Mouse (Mus musculus) hindbrain, embryonic 14.5 days (tissue): ENCODE data around the gene Cfap57. TPM values are rescaled to one million over a fixed set of nuclear protein-coding genes. Genes with fewer than 3 reads are reported as not detected.

Experiments
- ATAC-seq: fragments of 200-750 bp; cut with Nextera tagmentation; 2 replicates; pipeline ENCODE4 v1.8.0; 2017; ENCODE audit warnings: moderate number of reproducible peaks, mild to moderate bottlenecking, moderate TSS enrichment, moderate library complexity; ENCODE audit not compliant: low FRiP score
- DNase-seq: peaks from one replicate; pipeline ENCODE4 v3.0.0-alpha.2; 2015; ENCODE audit warnings: low spot score
- H3K27ac ChIP-seq: fragments of 300-500 bp; sonication (generic); 2 replicates; pipeline ENCODE4 v1.5.1; 2014; ENCODE audit warnings: mild to moderate bottlenecking, moderate library complexity
- H3K27me3 ChIP-seq: fragments of 300-500 bp; sonication (generic); 2 replicates; pipeline ENCODE4 v1.6.1; 2014; ENCODE audit warnings: mild to moderate bottlenecking, low read length, mixed read lengths; ENCODE audit not compliant: control insufficient read depth, insufficient read depth
- H3K36me3 ChIP-seq: fragments of 300-500 bp; sonication (generic); replicated peaks from 2 replicates; pipeline ENCODE4 v1.6.1; 2014; ENCODE audit not compliant: control insufficient read depth, insufficient read depth
- H3K4me1 ChIP-seq: fragments of 300-500 bp; sonication (generic); replicated peaks from 2 replicates; pipeline ENCODE4 v1.6.1; 2014; ENCODE audit warnings: antibody characterized with exemption, low read length, mixed read lengths; ENCODE audit not compliant: control insufficient read depth, insufficient read depth
- H3K4me2 ChIP-seq: fragments of 300-500 bp; sonication (generic); replicated peaks from 2 replicates; pipeline ENCODE4 v1.6.1; 2014; ENCODE audit warnings: mild to moderate bottlenecking, moderate library complexity
- H3K4me3 ChIP-seq: fragments of 300-500 bp; sonication (generic); replicated peaks from 2 replicates; pipeline ENCODE4 v1.5.1; 2014; ENCODE audit warnings: mild to moderate bottlenecking, low read length
- H3K9ac ChIP-seq: fragments of 300-500 bp; sonication (generic); 2 replicates; pipeline ENCODE4 v1.6.1; 2014
- H3K9me3 ChIP-seq: fragments of 300-500 bp; sonication (generic); 2 replicates; pipeline ENCODE4 v1.6.1; 2016; ENCODE audit warnings: low read length; ENCODE audit not compliant: control insufficient read depth
- WGBS: fragments of 180-500 bp; shearing (Covaris S2); extraction: QIAGEN DNeasy Blood & Tissue Kit; methylation state at CpG from one replicate; pipeline ENCODE4 v1.1.7; 2014; 5-methylcytosine and 5-hydroxymethylcytosine counted together
- polyA plus RNA-seq: library from polyadenylated mRNA; unstranded; fragments of >200 nt; fragmentation: Nextera tagmentation; extraction: Ambion mirVana; gene quantifications from 2 replicates; pipeline ENCODE4 v1.2.1, GENCODE M21; 2014

The Cfap57 gene
- polyA plus RNA-seq, result 1.7 and 3.1 TPM in 2 replicates

DNA sequence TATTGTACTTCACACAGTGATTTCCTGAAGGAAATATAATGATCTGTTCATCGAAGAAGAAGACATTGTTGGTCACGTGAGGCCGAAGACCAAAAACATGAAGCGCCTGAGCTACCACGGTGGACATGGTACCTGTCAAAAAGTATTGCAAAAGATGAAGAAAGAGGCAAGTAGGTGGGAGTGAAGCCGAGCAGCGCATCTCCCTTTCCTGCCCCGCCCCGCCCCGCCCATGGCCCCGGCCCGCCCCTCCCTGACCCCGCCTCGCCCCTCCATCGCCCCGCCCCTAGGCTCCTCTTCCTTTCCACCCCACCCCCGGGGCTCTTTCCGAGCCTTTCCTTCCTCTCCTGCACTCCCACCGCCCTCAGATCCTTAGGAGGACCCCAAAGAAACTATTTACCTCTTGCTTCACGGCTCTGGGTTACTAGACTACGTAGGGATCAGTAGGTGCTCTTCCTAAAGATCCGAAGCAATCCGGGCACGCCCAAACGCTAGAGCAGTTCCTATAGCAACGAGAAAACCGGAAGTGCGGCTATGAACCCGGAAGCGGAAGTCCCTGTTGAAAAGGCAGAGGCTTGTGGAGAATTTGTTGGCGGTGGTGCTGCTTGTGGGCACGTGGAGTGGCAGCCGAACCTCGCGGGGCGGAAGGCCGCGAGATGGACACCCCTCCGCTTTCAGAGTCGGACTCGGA, at the start of gene Cfap57, which contains the start of gene Ebna1bp2:
Cfap57 (minus strand) TSS at position 499 of the 688 bp plus-strand sequence.
Ebna1bp2 (plus strand) TSS at position 521 of the 688 bp plus-strand sequence.
- peaks cover 11% of the 10 kb centered on the region for H3K9me3 ChIP-seq
- H3K27me3 ChIP-seq, result no peaks in the 10 kb centered on the region
- H3K36me3 ChIP-seq, result peaks cover 28% of the 10 kb centered on the region
- peak within 1 kb of the TSS; percentile 77 for H3K4me2 ChIP-seq
- no peak within 1 kb of the TSS; the same call in 1 of the 2 replicates for H3K27ac ChIP-seq
- DNase-seq (peak; percentile 96), ATAC-seq (peak; percentile 95)
- H3K9ac ChIP-seq, result peak within 1 kb of the TSS; percentile 69
- H3K4me1 ChIP-seq, result peaks cover 11% of the 10 kb centered on the region
- peak within 1 kb of the TSS; percentile 83 for H3K4me3 ChIP-seq
- under 1% methylated on average over 40 of the region's 41 CpGs for WGBS

DNA sequence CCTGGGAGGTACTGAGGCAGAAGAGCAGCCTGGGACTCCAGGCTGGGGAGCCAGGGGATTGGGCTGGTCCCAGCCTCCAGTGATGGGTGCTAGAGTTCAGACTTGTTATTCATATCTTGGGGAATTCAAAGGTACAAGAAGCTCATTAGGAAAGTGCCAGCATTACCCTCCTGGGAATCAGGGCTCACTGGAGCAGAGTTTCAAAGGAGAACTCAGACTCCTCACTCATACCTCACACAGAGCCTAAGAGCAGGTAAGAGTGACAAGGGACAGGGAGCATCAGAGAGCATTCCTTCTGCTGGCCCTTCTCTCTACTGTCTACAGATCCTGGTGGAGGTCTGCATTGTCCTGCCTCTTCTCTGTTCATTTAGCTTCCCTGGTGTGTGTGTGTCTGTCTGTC, 38.1 kb upstream of the Cfap57 start, which contains the start of gene Olfr62:
Olfr62 (plus strand) TSS at position 301 of the 400 bp plus-strand sequence.
- Histone ChIP-seq H3K4me3 (no peak within 1 kb of the TSS), H3K27ac (no peak within 1 kb of the TSS), H3K27me3 (no peaks in the 10 kb centered on the region), H3K36me3 (no peaks in the 10 kb centered on the region), H3K9me3 (no peaks in the 10 kb centered on the region), H3K4me1 (no peaks in the 10 kb centered on the region), H3K9ac (no peak within 1 kb of the TSS), H3K4me2 (no peak within 1 kb of the TSS)
- ATAC-seq (no peak), DNase-seq (no peak)

DNA sequence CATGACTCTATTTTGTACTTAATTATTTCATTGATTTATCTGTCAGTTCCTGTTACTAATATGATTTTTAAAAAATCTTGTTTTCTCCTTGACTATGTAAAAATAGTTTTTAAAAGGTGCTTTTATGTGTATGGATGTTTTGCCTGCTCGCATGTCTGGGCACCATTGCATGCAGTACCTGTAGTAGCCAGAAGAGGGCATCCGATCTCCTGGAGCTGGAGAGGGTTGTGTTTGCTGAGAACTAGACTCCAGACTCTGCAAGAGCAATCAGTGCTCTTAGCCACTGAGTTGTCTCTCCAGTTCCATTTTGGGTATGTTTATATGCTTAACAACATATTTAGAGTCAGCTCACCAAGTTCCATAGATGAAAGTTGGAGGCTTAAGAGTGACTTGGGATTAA, 24.7 kb upstream of the Cfap57 start:
- ATAC-seq, result no peak
- no peaks in the 10 kb centered on the region for H3K27me3 ChIP-seq
- no peak overlapping the region for H3K4me2 ChIP-seq
- H3K4me3 ChIP-seq, result no peak overlapping the region
- 10% methylated on average over 2 of the region's 2 CpGs for WGBS
- H3K9me3 ChIP-seq, result no peaks in the 10 kb centered on the region
- no peak overlapping the region for H3K9ac ChIP-seq
- no peaks in the 10 kb centered on the region for H3K4me1 ChIP-seq
- no peaks in the 10 kb centered on the region for H3K36me3 ChIP-seq
- DNase-seq, result peak; percentile 55
- no peak overlapping the region for H3K27ac ChIP-seq

DNA sequence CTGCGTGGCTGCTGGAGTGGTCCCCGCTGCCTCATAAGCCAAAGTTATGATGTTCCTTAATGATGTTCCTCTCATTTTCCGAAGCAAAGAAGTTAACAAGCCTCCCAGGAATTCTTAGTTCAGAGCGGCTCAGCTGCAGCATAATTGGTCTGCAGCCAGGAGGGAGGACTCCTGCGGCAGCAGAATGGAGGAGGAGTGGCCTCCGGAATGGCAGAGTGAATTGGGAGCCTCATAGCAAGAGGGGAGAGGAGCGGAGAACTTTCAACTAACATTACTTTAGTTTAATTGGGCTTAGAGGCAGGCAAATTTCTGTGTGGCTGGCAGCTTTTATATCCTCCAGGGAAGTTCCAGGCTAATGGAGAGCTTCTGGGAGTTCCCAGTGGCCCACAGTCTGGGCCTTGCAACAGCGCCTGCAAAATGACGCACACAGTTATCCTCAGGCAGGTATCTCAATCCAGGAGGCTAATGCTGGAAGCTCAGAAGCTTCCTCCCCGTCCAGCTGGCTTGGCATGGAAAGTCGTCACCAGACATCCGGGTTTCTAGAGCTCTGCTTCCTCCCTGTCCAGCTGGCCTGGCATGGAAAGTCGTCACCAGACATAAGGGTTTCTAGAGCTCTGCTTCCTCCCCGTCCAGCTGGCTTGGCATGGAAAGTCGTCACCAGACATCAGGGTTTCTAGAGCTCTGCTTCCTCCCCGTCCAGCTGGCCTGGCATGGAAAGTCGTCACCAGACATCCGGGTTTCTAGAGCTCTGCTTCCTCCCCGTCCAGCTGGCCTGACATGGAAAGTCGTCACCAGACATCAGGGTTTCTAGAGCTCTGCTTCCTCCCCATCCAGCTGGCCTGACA, 22.0 kb upstream of the Cfap57 start:
- DNase-seq, result peak; percentile 57
- 46% methylated on average over 20 of the region's 20 CpGs for WGBS
- Histone ChIP-seq H3K4me1 (no peaks in the 10 kb centered on the region), H3K9ac (no peak overlapping the region), H3K9me3 (no peaks in the 10 kb centered on the region), H3K4me3 (no peak overlapping the region), H3K4me2 (no peak overlapping the region), H3K27me3 (no peaks in the 10 kb centered on the region), H3K27ac (no peak overlapping the region), H3K36me3 (no peaks in the 10 kb centered on the region)
- ATAC-seq, result peak; percentile 69

DNA sequence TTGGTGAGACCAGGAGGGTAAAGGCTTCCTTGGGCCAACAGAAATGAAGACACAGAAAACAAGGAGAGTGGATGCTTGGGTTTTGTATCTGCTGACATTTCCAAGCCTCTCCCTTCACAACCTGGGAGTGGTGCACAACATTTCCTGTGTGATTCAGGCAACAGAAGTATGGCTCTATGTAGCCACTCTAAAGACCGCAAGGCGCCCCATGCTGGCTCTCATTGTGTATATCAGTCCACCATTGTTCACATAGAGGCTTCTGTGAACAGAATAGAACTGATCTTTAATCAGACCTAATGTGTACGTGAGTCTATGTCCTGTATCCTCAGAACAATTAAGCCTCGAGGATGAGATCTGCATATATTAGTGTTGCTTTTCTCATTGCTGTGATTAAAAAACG, 9.7 kb upstream of the Cfap57 start:
- peaks cover 61% of the 10 kb centered on the region for H3K36me3 ChIP-seq
- H3K27ac ChIP-seq, result no peak overlapping the region
- ATAC-seq (no peak), DNase-seq (no peak)
- H3K27me3 ChIP-seq, result no peaks in the 10 kb centered on the region
- no peak overlapping the region for H3K4me2 ChIP-seq
- no peaks in the 10 kb centered on the region for H3K9me3 ChIP-seq
- no peak overlapping the region for H3K9ac ChIP-seq
- 80% methylated on average over 5 of the region's 5 CpGs for WGBS
- H3K4me1 ChIP-seq, result no peaks in the 10 kb centered on the region
- H3K4me3 ChIP-seq, result no peak overlapping the region

DNA sequence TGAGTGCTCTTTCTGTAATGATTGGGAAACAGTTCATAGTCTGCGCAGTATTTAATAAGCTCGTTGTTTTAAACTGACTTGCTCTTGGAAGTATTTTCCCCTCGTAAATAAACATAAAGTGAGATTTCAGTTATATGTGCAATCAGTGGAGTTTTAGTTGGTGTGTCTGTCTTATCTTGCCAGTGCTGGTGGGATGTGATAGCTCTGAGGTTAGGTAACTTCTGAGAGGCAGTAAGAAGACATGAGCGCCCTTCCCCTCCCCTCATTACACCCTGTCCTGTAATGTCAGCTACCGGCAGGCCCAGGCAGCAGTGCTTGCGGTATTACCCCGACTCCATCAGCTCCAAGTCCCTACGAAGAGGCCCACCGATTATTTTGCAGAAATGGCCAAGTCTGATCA, 1.2 kb upstream of the Cfap57 start:
- Histone ChIP-seq H3K36me3 (peaks cover 42% of the 10 kb centered on the region), H3K27ac (no peak overlapping the region), H3K9me3 (peaks cover 11% of the 10 kb centered on the region), H3K4me3 (peak overlapping the region; percentile 83), H3K9ac (no peak overlapping the region), H3K27me3 (no peaks in the 10 kb centered on the region), H3K4me1 (peaks cover 11% of the 10 kb centered on the region), H3K4me2 (peak overlapping the region; percentile 77)
- WGBS, result 91% methylated on average over 9 of the region's 9 CpGs
- DNase-seq (no peak), ATAC-seq (no peak)

DNA sequence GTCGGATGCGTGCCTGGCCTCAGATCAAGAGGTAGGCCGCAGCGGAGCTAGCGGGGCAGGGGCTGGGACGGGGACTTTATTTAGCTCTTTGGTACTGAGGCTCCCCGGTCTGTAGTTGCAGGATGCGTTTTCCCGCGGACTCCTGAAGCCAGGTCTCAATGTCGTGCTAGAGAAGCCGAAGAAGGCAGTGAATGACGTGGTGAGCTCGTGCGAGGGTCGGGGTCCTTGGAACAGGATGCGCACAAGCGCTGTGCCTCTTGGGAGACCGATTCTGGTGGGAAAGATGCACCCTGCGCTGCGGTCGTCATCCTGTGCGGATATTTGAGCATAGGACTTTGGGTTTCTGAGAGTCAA, 367 bp upstream of the Cfap57 start:
- peaks cover 11% of the 10 kb centered on the region for H3K4me1 ChIP-seq
- DNase-seq, result peak; percentile 27
- H3K4me2 ChIP-seq, result peak overlapping the region; percentile 77
- WGBS, result 0% methylated on average over 23 of the region's 23 CpGs
- no peak overlapping the region; the same call in 1 of the 2 replicates for H3K27ac ChIP-seq
- H3K36me3 ChIP-seq, result peaks cover 33% of the 10 kb centered on the region
- no peaks in the 10 kb centered on the region for H3K27me3 ChIP-seq
- peaks cover 11% of the 10 kb centered on the region for H3K9me3 ChIP-seq
- H3K9ac ChIP-seq, result peak overlapping the region; percentile 69
- H3K4me3 ChIP-seq, result peak overlapping the region; percentile 83
- no peak; the same call in none of the 2 replicates for ATAC-seq

DNA sequence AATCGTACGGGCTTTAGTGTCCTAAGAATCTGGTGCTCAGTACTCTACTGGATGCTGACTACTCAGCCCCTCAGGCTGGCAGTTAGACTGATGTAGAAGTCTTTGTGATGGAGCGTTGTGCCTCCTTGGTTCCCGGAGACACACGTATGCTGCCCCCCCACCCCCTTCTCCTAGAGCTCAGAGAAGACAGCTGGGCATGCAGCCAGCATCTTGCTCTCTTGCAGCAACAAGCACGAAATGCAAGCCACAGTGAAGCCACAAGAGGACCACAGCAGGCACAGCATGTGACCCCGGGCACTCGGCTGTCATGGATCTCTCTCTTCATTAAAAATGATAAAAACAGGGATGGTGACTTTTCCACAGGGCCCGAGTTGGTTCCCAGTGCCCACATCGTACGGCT, 5.2 kb downstream of the Cfap57 start:
- H3K9ac ChIP-seq, result no peak overlapping the region
- WGBS, result 78% methylated on average over 11 of the region's 11 CpGs
- no peak overlapping the region for H3K4me2 ChIP-seq
- H3K4me1 ChIP-seq, result 0 out of 2 replicates have a peak, but pooled peaks cover 2% of the 10 kb centered on the region
- DNase-seq, result no peak
- no peak overlapping the region for H3K27ac ChIP-seq
- H3K4me3 ChIP-seq, result no peak overlapping the region
- no peak for ATAC-seq
- no peaks in the 10 kb centered on the region for H3K36me3 ChIP-seq
- H3K9me3 ChIP-seq, result peaks cover 11% of the 10 kb centered on the region
- no peaks in the 10 kb centered on the region for H3K27me3 ChIP-seq

DNA sequence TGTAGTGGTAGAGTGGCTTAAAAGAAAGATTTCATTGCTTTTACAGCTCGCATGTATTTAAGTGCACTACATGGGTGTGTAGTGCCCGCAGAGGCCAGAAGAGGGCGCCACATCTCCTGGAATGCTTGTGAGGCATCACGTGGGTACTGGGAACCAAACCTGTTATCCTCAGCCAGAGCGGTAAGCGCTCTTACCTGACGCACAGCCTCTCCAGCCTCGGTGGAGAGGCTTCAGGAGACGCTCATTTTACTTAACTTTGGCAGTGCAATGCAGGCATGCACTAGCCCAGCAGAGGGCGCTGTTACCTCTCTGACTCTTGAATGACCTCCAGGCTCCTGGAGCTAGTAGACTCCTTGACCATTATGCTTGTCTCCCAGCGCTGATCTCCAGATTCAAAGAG, 8.0 kb downstream of the Cfap57 start:
- Histone ChIP-seq H3K4me3 (no peak overlapping the region), H3K36me3 (no peaks in the 10 kb centered on the region), H3K4me2 (no peak overlapping the region), H3K9ac (no peak overlapping the region), H3K4me1 (no peaks in the 10 kb centered on the region), H3K9me3 (peaks cover 3% of the 10 kb centered on the region), H3K27me3 (no peaks in the 10 kb centered on the region), H3K27ac (no peak overlapping the region)
- WGBS, result 23% methylated on average over 11 of the region's 11 CpGs
- ATAC-seq (no peak), DNase-seq (no peak)
